Mouse (Mus musculus): ENCODE results near the gene Gm28897. TPM values are rescaled to one million over a fixed set of nuclear protein-coding genes. Genes with fewer than 3 reads are reported as not detected.

Gene Gm28897
- not detected for polyA plus RNA-seq (2014; fragmentation: Illumina TruSeq; extraction: RNeasy Lipid Tissue Mini Kit (QIAGEN cat#74804); ENCODE audit: low read depth, low replicate concordance)

GRCm38 (mm10) chrY:80926695-80927094 lies at the start of gene Gm28897:
TSS of gene Gm28897 (plus strand) at chrY:80926995.

All from liver, adult 10 weeks (tissue).